Mouse (Mus musculus): Measurements from ENCODE around the gene Arhgdib. TPM values are rescaled to one million over a fixed set of nuclear protein-coding genes. Genes with fewer than 3 reads are reported as not detected.
"Not testable (repeated sequence)": the region's sequence is repeated elsewhere in the genome, so short reads cannot be mapped to it uniquely, and the experiment has no call there.

The Arhgdib gene
- polyA plus RNA-seq, 1 experiment from 2014 or later = 14.9 TPM

DNA sequence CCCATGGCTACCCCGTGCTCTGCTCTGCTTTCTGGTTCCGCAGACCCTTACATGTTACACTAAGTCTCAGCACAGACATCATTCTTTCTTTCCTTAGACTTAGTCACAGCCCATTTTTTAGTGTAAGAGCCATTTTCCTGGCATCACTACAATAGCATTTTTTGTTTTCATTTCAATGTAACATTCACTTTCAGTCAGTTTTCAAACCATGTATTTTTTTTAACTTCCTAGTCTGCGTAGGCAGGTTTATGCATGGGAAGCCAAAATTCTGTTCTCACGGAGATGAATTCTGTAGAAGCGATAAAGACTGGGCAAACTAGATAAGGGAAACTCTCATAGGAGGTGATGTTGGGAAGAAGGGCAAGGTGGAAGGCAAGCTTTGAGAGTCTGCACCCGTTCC, 52.1 kb downstream of the Arhgdib start:
- Histone ChIP-seq H3K4me3 (ENCODE audit: low read length) (no peak overlapping the region), H3K4me2 (ENCODE audit: low read length) (no peak overlapping the region), H3K27ac (ENCODE audit: low read depth, low read length) (no peak overlapping the region), H3K36me3 (ENCODE audit: control insufficient read depth, insufficient read depth, low read length) (no peaks in the 10 kb centered on the region), H3K27me3 (replicated peaks; ENCODE audit: control insufficient read depth, insufficient read depth, low read length) (no peaks in the 10 kb centered on the region), H3K9me3 (ENCODE audit: control insufficient read depth, low read length) (no peaks in the 10 kb centered on the region), H3K9ac (ENCODE audit: low read depth, low read length) (no peak overlapping the region), H3K4me1 (ENCODE audit: control insufficient read depth, insufficient read depth, low read depth, low read length) (no peaks in the 10 kb centered on the region)
- 93% methylated on average over 6 of the region's 6 CpGs for WGBS
- no peak for ATAC-seq

DNA sequence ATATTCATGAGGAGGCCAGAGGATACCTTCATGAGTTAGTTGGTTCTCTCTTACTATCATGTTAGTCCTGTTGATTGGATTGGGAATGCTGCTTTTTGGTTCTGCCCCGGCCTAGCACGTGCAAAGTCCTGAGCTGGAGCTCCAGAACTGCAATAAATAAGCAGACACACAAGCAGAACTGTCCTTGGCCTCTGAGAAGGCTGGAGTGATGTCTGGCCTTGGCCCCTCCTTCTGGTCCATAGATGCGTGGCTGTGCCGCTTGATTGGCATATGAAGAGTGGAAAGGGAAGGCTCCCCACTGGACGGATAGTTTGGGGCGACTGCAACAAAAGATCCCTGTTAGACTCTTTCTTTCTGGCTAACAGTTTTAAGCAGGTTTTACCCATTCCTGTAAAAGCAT, 52.6 kb downstream of the Arhgdib start:
- Histone ChIP-seq H3K27ac (ENCODE audit: low read depth, low read length) (no peak overlapping the region), H3K9ac (ENCODE audit: low read depth, low read length) (no peak overlapping the region), H3K27me3 (replicated peaks; ENCODE audit: control insufficient read depth, insufficient read depth, low read length) (no peaks in the 10 kb centered on the region), H3K9me3 (ENCODE audit: control insufficient read depth, low read length) (no peaks in the 10 kb centered on the region), H3K4me2 (ENCODE audit: low read length) (no peak overlapping the region), H3K4me3 (ENCODE audit: low read length) (no peak overlapping the region), H3K4me1 (ENCODE audit: control insufficient read depth, insufficient read depth, low read depth, low read length) (no peaks in the 10 kb centered on the region), H3K36me3 (ENCODE audit: control insufficient read depth, insufficient read depth, low read length) (no peaks in the 10 kb centered on the region)
- 86% methylated on average over 6 of the region's 6 CpGs for WGBS
- ATAC-seq = no peak

DNA sequence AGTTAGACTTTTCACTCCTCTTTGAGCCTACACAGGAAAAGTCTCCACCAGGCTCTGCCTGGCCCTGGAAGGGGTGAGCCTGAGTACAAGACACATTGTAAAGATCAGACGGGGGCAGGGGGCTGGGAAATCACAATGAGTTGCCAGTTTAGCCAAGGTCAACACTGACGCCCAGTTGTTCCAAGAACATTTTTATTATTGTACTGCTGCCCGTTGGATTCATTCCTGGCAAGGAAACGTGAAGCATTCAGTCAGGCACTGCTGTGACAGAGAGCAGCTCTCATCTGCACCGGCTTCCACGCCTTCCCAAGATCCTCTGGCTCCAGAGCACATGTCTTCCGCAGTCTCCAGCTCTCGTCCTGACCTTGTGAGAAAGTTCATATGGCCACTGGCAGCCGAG, 53.8 kb downstream of the Arhgdib start:
- H3K9me3 ChIP-seq (ENCODE audit: control insufficient read depth, low read length) = no peaks in the 10 kb centered on the region
- H3K4me1 ChIP-seq (ENCODE audit: control insufficient read depth, insufficient read depth, low read depth, low read length) = no peaks in the 10 kb centered on the region
- WGBS = 74% methylated on average over 9 of the region's 9 CpGs
- no peak for ATAC-seq
- H3K4me2 ChIP-seq (ENCODE audit: low read length) = no peak overlapping the region
- H3K36me3 ChIP-seq (ENCODE audit: control insufficient read depth, insufficient read depth, low read length) = no peaks in the 10 kb centered on the region
- H3K9ac ChIP-seq (ENCODE audit: low read depth, low read length) = no peak overlapping the region
- no peaks in the 10 kb centered on the region for H3K27me3 ChIP-seq (replicated peaks; ENCODE audit: control insufficient read depth, insufficient read depth, low read length)
- H3K27ac ChIP-seq (ENCODE audit: low read depth, low read length) = no peak overlapping the region
- H3K4me3 ChIP-seq (ENCODE audit: low read length) = no peak overlapping the region

DNA sequence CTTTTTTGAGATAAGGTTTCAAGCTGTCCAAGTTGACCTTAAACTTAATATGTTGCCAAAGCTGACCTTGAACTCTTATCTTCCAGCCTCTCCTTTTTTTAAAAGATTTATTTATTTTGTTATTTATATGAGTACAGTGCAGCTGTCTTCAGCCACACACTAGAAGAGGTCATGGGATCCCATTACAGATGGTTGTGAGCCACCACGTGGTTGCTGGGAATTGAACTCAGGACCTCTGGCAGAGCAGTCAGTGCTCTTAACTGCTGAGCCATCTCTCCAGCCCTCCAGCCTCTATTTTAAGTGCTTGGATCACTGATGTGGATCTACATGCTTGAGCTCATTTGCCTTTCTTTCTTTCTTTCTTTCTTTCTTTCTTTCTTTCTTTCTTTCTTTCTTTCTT, 56.9 kb downstream of the Arhgdib start:
- H3K9me3 ChIP-seq (ENCODE audit: control insufficient read depth, low read length); H3K4me1 ChIP-seq (ENCODE audit: control insufficient read depth, insufficient read depth, low read depth, low read length); H3K9ac ChIP-seq (ENCODE audit: low read depth, low read length); ATAC-seq; H3K27me3 ChIP-seq (replicated peaks; ENCODE audit: control insufficient read depth, insufficient read depth, low read length); H3K36me3 ChIP-seq (ENCODE audit: control insufficient read depth, insufficient read depth, low read length); H3K4me3 ChIP-seq (ENCODE audit: low read length); H3K4me2 ChIP-seq (ENCODE audit: low read length); H3K27ac ChIP-seq (ENCODE audit: low read depth, low read length): not testable (repeated sequence)
- WGBS = 36% methylated on average over 1 of the region's 1 CpGs

DNA sequence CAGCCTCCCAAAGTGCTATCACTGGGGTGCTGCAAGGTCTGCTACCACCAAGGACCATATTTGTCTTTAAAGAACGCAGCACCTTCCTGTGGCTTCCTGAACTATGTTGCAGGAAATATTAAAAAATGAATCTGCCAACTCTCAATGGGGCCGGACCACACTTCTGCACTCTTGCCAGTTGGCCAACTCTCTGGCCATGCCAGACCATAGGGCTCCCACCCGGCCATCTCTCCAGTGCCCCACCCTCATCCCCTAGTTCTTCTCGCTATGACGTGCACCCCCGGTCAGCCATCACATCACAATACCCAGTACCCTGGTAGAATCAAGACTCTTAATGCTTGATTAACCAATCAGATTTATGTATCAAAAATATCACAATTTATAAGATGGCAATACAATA, 57.7 kb downstream of the Arhgdib start:
- no peak overlapping the region for H3K4me2 ChIP-seq (ENCODE audit: low read length)
- ATAC-seq = no peak
- no peaks in the 10 kb centered on the region for H3K4me1 ChIP-seq (ENCODE audit: control insufficient read depth, insufficient read depth, low read depth, low read length)
- no peaks in the 10 kb centered on the region for H3K36me3 ChIP-seq (ENCODE audit: control insufficient read depth, insufficient read depth, low read length)
- H3K27ac ChIP-seq (ENCODE audit: low read depth, low read length) = no peak overlapping the region
- H3K9me3 ChIP-seq (ENCODE audit: control insufficient read depth, low read length) = no peaks in the 10 kb centered on the region
- no peak overlapping the region for H3K4me3 ChIP-seq (ENCODE audit: low read length)
- no peaks in the 10 kb centered on the region for H3K27me3 ChIP-seq (replicated peaks; ENCODE audit: control insufficient read depth, insufficient read depth, low read length)
- H3K9ac ChIP-seq (ENCODE audit: low read depth, low read length) = no peak overlapping the region
- 85% methylated on average over 6 of the region's 6 CpGs for WGBS

DNA sequence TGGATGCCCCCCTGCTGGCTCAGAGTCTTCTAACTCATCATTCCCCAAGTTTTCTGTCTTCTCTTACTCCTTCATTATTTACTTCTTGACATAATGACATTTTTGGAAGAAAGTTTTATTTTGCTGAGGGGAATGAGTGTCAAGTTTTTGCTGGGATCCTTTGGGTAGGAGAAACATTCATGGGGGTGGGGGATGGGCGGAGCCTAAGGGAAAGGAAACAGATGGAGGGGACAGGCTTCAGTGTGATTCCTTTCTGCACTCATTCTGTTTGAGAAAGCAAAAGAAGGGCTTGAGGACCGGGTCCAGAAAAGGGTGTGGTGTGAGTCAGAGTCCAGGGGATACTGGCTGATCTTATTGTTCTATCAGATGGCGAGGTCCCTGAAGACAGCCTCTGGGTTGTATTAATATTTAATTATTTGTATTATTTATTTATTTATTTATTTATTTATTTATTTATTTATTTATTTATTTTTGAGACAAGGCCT, 58.2 kb downstream of the Arhgdib start:
- Histone ChIP-seq H3K27ac (ENCODE audit: low read depth, low read length) (no peak overlapping the region), H3K36me3 (ENCODE audit: control insufficient read depth, insufficient read depth, low read length) (no peaks in the 10 kb centered on the region)
- 84% methylated on average over 3 of the region's 3 CpGs for WGBS

DNA sequence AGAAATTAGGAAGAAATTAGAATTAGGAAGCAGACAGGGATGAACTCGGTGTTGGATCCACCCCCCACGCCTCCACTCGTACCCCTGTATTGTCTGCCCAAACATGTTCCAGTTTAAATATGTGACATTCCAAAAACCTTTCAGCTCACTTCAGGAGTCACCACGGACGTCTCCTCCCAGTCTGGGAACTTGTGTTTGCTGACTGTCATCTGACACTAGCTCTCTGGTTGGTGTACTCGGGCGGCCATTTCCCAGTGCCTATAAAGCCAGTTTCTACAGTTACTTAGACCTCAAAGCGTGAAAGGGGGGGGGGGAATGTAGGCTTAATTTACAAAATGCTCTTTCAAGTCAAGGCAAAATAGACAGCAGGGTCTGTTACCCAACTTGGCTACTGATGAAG, 60.0 kb downstream of the Arhgdib start:
- H3K4me1 ChIP-seq (ENCODE audit: control insufficient read depth, insufficient read depth, low read depth, low read length) = no peaks in the 10 kb centered on the region
- no peak overlapping the region for H3K9ac ChIP-seq (ENCODE audit: low read depth, low read length)
- 76% methylated on average over 8 of the region's 8 CpGs for WGBS
- ATAC-seq = no peak
- H3K27ac ChIP-seq (ENCODE audit: low read depth, low read length) = no peak overlapping the region
- H3K27me3 ChIP-seq (replicated peaks; ENCODE audit: control insufficient read depth, insufficient read depth, low read length) = no peaks in the 10 kb centered on the region
- H3K36me3 ChIP-seq (ENCODE audit: control insufficient read depth, insufficient read depth, low read length) = no peaks in the 10 kb centered on the region
- no peak overlapping the region for H3K4me2 ChIP-seq (ENCODE audit: low read length)
- H3K4me3 ChIP-seq (ENCODE audit: low read length) = no peak overlapping the region
- H3K9me3 ChIP-seq (ENCODE audit: control insufficient read depth, low read length) = no peaks in the 10 kb centered on the region

More for the DNA sequence above, 58.2 kb downstream of the Arhgdib start:
- Histone ChIP-seq H3K4me1 (ENCODE audit: control insufficient read depth, insufficient read depth, low read depth, low read length) (no peaks in the 10 kb centered on the region), H3K4me2 (ENCODE audit: low read length) (no peak overlapping the region), H3K9ac (ENCODE audit: low read depth, low read length) (no peak overlapping the region), H3K4me3 (ENCODE audit: low read length) (no peak overlapping the region), H3K9me3 (ENCODE audit: control insufficient read depth, low read length) (no peaks in the 10 kb centered on the region), H3K27me3 (replicated peaks; ENCODE audit: control insufficient read depth, insufficient read depth, low read length) (no peaks in the 10 kb centered on the region)
- no peak for ATAC-seq

DNA sequence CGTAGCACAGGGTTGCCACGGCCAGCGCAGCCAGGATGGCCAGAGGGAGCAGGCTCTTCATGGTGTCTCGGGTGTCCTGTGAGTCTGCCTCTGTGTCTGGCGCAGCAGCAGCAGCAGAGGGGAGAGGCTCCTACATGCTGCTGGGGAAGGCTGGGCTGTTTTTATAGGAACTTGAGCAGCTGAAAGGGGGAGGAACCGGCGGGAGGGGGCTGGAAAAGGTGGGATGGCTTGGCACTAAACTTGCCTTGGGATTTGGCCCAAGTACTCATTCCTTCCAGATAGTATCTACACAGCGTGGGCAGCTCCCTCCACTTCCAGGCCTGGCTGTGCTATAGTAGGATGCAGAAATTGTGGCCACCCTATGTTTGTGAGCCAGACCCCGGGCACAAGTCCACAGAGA, 66.0 kb downstream of the Arhgdib start, which contains the start of gene Mgp:
Gene Mgp (minus strand): TSS at position 154 of the 400 bp plus-strand sequence.
- no peak within 1 kb of the TSS for H3K9ac ChIP-seq (ENCODE audit: low read depth, low read length)
- H3K9me3 ChIP-seq (ENCODE audit: control insufficient read depth, low read length) = no peaks in the 10 kb centered on the region
- no peak for ATAC-seq
- H3K4me1 ChIP-seq (ENCODE audit: control insufficient read depth, insufficient read depth, low read depth, low read length) = no peaks in the 10 kb centered on the region; the same call in 1 of the 2 replicates
- H3K36me3 ChIP-seq (ENCODE audit: control insufficient read depth, insufficient read depth, low read length) = no peaks in the 10 kb centered on the region
- no peak within 1 kb of the TSS for H3K4me3 ChIP-seq (ENCODE audit: low read length)
- WGBS = 65% methylated on average over 9 of the region's 9 CpGs
- no peak within 1 kb of the TSS for H3K27ac ChIP-seq (ENCODE audit: low read depth, low read length)
- H3K4me2 ChIP-seq (ENCODE audit: low read length) = peak within 1 kb of the TSS; percentile 23
- no peaks in the 10 kb centered on the region for H3K27me3 ChIP-seq (replicated peaks; ENCODE audit: control insufficient read depth, insufficient read depth, low read length)

DNA sequence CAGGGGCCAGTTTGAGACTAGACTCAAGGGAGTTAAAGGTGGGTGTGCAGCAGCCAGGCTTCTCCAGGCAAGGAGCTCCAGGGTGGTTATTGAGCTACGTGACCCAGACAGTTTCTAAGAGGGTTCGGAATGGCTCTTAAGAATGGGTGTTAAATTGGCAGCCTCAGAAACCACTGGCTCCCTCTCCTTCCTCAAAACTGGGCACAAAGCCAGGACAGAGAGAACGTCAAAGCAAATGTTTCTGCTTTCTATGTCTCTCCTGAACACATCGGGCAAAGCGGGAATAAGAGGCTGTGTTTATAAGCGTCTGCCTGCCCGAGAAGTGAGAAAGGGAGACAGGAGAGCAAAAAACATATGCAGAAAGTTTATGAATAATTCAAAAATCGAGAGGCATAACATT, 67.1 kb downstream of the Arhgdib start:
- Histone ChIP-seq H3K4me3 (ENCODE audit: low read length) (no peak overlapping the region), H3K9ac (ENCODE audit: low read depth, low read length) (no peak overlapping the region)
- WGBS = 38% methylated on average over 8 of the region's 8 CpGs

More for the DNA sequence above, 67.1 kb downstream of the Arhgdib start:
- H3K4me2 ChIP-seq (ENCODE audit: low read length) = peak overlapping the region; percentile 23
- H3K9me3 ChIP-seq (ENCODE audit: control insufficient read depth, low read length) = no peaks in the 10 kb centered on the region
- no peak for ATAC-seq
- H3K27me3 ChIP-seq (replicated peaks; ENCODE audit: control insufficient read depth, insufficient read depth, low read length) = no peaks in the 10 kb centered on the region
- no peak overlapping the region for H3K27ac ChIP-seq (ENCODE audit: low read depth, low read length)
- H3K4me1 ChIP-seq (ENCODE audit: control insufficient read depth, insufficient read depth, low read depth, low read length) = no peaks in the 10 kb centered on the region; the same call in 1 of the 2 replicates
- no peaks in the 10 kb centered on the region for H3K36me3 ChIP-seq (ENCODE audit: control insufficient read depth, insufficient read depth, low read length)
